Mouse (Mus musculus) G1E (cell line): ENCODE measurements around the gene Rnf121.

ENCODE experiments used
- CTCF ChIP-seq: IDR thresholded peaks from 2 replicates; pipeline ENCODE4 v1.5.1; 2012; ENCODE audit warnings: low read depth, low read length, inconsistent platforms, mixed read lengths
- GATA1 ChIP-seq: IDR thresholded peaks from 2 replicates; pipeline ENCODE4 v1.6.1; 2012; ENCODE audit warnings: borderline replicate concordance, low read length, inconsistent platforms, mixed read lengths
- GATA2 ChIP-seq: IDR thresholded peaks from 2 replicates; pipeline ENCODE4 v1.6.1; 2012; ENCODE audit warnings: low read depth, low read length, inconsistent platforms, borderline replicate concordance
- TAL1 ChIP-seq: conservative IDR thresholded peaks from 2 replicates; pipeline ENCODE4 v1.6.1; 2012; ENCODE audit warnings: low read depth, low read length, inconsistent platforms, mixed read lengths

DNA sequence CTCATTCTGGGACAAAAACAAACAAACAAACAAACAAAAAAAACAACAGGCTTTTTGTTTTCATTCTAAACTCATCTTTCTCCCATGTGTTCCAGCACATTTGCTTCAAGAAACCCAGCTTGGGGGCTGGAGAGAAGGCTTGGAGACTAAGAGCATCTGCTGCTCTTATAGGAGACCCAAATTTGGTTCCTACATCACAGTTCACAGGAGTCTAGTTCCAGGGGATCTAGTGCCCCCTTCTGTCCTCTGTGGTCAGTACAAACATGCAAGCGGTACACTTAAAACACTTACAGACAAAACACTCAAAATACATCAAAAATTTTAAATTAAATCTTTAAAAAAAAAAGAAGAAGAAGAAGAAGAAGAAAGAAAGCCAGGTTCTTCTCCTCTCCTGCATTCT, 30.4 kb downstream of the Rnf121 start:
- no peak for TF ChIP-seq CTCF
- TF ChIP-seq TAL1 = no peak
- TF ChIP-seq GATA1 = no peak
- TF ChIP-seq GATA2 = no peak
